Mouse (Mus musculus): Measurements from ENCODE around the gene Stk38l.

DNA sequence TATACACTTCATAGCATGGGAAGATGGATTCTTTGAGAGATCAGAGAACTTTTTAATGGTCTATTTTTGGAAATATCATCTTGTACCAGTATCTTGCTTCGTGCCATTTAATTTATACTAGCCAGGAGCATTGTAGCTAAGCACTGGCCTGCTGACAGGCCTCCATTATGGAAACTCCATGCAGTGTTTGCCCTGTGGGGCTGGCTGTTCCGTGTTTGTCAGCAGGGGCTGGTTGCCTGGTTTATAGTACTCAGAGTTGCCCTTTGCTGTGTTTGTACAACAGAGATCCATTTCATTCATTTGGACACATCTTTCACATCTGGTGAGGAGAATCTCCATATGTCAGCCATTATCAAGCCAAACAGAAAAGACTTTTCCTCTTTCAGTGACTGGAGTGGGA lies 6.9 kb downstream of the Stk38l start:
- TF ChIP-seq CTCF (IDR thresholded peaks at IDR 0.05) (no peak), EP300 (IDR thresholded peaks at IDR 0.05) (no peak)
